Mouse (Mus musculus) adrenal gland, adult (tissue): ENCODE data around the gene Epgn.

Experiments used
- DNase-seq, 2 experiments: peaks; one replicate each; pipeline ENCODE4 v3.0.0; 2022 to 2023; ENCODE audit warnings: low spot score in 1 of 2; ENCODE audit not compliant: inconsistent age in 2 of 2

The Epgn gene

DNA sequence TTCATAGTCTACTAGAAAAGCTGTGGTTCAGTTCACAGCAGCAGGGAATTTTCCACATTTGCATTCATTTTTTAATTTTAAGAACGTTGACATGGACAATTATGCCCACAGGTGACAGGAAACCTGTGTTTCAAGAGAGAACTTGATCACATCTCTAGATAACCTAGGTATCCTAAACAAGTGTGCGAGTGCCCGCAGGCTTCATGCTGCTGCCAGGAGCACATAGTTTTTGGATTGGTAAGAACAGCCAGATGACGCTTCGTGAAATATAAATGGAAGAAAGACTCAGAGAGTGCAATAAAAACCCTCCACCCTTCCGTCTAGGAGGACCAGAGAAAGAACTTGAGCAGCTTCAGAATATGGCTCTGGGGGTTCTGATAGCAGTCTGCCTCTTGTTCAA, at the start of gene Epgn:
TSS of gene Epgn (plus strand) at position 301 of the 400 bp plus-strand sequence.
- DNase-seq, result no peak

DNA sequence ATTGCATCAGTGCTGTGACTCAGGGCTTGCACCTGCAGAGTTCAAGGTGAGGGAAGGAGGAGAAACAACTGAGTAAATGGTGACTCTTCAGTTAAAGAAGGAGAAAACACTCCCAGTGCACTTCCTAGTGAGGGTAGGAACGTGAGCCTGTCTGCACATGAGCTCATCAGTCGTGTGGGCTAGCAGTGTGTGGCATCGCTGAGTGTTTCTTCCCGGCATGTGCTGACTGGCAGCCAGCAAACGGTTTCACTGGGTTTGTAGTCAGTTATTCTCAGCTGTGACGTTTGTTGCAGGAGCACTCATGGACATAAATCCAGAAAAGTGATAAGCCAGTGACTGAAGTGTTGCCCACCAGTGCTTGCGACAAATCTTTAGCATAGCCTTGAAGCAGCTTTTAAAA, 47.0 kb upstream of the Epgn start:
- no peak for DNase-seq

DNA sequence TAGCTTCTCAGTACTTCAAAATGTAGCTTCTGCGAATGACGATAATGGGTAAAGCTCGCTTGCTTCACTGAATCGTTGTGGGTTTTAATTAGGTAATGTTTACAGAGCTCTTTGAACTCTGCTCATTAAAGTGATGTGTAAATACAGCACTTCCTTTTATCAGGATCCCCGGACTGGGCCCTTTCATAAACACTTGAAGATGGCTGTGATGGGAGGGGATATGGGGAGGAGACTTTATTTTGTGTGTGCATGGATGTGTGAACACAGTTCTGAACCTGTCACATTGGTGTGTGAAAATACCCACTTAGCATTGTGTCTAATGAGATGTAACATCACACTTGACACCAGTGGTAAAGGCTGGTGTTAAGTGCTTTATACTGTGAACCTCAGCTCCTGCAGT, 39.7 kb upstream of the Epgn start:
- no peak for DNase-seq

DNA sequence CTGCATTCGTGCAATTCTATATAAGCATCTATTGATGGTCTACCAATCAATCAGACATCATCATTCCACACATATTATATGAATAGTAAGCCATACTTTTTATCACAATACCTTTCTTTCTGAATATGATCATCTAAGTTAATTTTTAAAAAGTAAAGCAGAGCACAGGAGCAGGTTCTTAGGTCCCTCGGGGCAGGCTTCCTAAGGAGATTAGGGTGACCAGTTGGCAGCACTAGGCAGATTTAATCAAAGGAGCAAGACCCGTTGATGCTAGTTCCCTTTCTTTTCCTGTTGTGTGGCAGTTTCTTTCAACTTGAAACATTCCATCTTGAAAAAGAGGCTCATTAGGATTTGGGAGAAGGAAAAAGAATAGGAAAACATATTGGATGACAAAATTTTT, 39.1 kb upstream of the Epgn start:
- DNase-seq, result no peak

DNA sequence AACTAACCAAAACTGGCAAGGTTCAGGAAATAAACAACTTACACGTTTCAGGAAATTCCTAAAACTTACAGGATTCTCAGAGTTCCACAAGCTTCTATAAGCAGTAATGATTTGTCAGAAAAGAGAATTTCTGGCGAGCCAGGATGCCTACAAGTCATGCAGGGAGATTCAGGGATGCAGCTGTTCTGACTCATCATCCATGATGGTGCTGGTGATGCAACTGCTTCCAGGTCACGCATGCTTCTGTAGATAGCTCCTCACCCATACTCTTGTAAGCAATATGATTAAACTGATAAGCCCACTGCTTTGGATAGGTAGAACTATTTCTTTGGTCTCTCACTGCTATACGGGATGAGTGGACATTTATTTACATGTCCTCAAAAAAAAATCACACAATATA, 38.7 kb upstream of the Epgn start:
- DNase-seq, result no peak

DNA sequence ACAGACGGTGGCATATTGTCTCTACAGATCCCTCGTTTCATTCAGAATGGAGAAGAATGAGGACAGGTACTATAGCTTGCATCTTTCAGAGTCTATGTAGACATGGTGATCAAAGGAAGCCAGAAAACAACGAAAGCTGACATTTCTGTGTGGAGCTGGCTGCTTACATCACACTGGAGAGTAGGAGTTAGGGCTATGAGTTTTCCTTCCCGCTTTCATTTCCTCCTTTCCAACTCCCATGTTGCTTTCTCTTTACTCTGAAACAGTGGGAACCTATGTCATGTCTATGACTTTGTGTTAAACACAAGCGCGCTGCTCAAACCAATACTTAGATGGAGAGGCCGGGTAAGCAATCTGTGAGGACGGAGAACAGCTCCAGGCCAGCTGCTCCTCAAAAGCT, 27.3 kb upstream of the Epgn start:
- DNase-seq, result no peak

DNA sequence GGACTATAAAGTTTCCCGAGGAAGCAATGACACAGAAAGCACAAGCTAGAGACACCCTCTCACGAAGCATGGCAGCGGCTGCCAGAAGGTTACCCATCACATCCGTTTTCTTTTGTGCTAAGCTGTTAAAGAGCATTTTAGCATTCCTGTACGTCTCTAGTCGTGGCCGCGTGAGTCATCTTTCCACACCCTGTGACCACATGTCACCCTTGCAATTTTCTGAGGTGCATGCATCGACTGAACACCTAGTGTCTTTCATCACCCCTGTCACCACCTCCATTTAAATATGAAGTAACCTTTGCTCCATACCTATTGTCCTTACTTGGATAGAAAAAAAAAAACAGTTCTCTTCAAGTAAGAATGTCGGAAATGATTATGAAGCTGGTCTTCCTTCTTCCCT, 12.0 kb upstream of the Epgn start:
- DNase-seq, result no peak

DNA sequence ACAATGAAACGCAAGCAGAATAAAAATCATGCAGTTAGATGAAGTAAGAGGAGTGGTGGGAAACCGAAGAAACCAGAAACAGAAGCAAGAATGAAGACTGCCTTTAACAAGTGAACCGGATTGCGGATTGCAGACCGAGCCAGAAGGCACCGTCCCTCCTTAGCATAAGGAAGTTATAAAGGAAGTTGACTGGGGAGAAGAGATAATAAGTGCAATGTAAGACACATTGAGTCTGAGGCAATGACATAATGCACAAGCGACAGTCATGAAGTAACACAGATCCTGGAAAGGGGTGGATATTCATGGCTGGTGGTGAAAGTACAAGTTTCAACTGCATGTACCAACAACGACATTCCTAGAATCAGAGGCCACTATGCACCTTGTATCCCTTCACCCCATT, 4.2 kb upstream of the Epgn start:
- DNase-seq, result no peak

DNA sequence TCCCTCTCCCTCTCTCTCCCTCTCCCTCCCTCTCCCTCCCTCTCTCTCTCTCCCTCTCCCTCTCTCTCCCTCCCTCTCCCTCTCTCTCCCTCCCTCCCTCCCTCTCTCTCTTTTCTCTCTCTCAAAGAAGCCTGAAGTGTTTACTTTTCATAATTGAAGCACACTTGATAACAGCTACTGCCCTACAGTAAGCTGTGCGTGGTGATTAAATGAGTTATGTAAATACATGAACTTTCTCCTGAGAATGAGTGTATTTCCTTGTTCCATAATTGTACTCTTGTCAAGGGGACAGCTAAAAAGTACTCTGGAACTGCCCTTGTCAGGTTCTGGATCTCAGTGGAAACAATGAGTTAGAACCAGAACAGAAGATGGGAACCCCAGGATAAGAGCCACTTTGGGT, 576 bp downstream of the Epgn start:
- DNase-seq, result no peak

DNA sequence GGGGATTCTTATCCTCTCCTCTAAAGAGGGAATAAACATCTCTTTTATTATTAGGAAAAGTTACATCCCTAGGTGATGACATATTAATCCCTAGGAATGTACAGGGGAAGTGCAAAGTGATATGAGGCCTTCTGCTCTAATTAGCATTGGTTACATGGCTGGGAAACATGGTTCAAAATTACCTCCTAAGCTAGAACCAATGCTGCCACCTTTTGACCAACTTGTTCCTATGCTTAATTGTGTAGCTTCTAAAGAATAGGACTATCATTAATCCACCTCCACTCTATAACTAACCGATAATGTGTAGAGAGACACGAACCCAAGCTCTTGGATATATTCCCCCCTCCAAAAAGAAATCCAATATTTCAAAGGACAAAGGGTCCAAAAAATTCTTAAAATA, 3.4 kb downstream of the Epgn start:
- no peak for DNase-seq

DNA sequence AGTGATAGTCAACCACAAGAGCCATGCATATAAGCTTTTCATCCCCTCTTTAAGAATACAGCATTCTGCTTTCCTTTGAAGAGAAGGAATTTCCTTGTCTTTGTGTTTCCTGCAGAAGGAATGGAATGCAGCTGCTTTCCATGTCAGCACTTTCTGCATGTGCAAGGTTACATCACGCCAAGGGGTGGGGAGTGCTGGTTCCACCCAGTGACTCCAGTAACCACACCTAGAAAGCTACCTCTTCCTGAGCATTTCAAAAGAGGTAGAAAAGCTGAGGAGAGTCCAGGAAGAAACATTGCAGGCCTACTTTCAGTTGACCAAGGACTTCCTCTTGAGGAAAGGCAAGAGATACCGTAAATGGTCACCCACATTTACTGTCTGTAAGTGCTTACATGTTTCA, 8.1 kb downstream of the Epgn start:
- no peak for DNase-seq

DNA sequence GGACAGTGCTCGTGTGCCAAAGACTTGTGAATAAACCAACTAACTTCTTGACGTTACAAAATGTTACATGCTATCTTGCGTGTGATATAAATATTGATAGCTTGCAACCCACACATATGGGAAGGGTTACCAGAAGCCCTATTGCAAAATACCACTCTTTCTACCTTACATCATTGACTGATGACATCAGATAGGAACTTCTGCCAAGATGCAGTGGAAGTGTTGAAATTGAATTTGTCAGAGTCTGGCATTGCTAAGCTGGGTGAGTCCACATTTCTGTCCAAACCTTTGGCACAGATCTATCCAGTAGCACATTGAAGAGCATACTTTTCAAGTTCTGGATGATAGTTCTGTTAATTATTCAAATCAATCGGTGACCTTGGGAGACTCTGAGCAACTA, 9.4 kb downstream of the Epgn start:
- DNase-seq, result peak; percentile 3 to 88

DNA sequence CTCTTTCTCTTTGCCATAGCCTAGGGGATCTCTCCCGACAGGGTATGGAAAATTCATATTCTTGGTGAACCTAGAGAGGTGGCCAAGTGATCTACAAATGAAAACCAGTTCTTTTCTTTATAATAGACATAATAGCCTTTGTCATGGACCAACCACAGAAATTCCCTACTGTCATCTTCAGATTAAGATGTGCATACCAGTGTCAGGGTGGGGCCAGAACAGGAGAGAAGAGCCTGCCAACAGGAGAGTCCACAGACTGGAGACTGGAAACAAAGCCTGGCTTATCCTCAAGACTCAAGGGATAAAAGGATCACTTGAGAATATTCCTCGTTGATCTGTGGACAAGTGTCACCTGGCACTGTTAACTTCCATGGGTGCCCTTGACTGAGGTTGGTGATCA, 10.5 kb downstream of the Epgn start:
- DNase-seq, result no peak

DNA sequence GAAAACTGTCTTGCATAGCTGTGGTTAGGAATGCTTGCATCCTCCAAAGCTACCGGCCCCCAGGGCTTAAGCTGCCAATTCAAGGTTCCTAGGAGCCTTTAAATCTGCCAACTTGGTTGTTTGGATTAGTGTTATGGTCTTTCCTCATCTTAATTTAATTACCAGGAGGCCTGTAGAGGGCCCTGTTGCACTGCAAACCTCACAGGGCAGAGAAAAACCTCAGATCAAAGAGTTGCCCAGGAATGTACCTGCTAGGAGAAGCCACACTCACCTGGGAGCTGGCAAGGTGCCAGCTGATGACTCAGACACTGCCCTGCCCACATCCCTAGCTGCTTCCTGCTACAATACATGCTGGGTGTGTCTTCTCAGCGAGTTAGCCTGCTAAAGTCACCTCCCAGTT, 11.3 kb downstream of the Epgn start:
- peak in 1 of 2 experiments; percentile 56 for DNase-seq

DNA sequence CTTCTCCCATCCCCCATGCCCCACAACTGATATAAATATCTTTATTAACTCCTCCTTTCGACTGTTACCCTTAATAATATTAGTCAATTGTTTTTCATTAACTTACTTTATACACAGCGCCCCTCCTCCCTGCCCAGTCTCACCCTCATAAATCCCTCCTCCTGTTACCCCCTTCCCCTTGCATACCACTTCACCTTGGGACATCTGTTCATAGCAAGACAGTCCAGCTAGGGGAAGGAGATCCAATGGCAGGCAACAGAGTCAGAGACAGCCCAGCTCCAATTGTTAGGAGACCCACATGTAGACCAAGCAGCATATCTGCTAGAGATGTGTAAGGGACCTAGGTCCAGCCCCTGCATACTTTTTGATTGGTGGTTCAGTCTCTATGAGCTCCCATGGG, 11.7 kb downstream of the Epgn start:
- no peak for DNase-seq

DNA sequence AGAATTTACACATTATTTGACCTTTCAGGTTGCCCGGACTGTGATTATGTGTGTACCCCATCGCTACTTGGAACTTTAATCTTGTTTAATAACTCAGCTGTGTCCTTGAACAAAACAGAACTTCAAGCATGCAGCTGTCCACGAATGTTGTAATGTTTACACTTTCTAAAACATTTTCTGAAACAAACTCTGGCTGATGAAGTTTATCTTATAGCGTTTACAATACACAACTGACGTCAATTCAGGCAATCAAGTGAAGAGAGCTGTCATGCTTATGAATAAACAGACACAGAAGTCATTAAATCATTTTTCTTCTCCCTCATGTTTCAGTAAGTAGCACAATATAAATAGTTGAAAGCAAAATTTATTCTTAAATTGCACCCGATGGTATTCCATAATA, 20.7 kb downstream of the Epgn start:
- DNase-seq, result no peak

DNA sequence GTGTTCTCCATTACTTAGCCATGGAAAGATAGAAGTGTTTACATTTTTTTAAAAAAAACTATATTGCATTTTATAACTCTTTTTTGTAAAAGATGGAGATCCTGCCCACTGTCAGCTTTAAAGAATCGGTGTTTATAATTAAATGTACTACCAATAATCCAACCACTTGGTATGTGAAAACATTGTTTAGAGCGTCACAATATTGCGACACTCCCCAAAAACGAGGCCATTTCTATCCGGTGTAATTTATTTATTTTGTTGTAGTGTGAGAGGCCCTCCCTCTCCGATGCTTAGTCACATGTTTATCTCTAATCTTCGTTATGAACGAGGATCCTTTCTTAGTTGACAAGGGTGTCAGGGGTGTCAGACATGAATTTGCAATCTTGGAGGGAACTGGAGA, 21.1 kb downstream of the Epgn start:
- no peak for DNase-seq

DNA sequence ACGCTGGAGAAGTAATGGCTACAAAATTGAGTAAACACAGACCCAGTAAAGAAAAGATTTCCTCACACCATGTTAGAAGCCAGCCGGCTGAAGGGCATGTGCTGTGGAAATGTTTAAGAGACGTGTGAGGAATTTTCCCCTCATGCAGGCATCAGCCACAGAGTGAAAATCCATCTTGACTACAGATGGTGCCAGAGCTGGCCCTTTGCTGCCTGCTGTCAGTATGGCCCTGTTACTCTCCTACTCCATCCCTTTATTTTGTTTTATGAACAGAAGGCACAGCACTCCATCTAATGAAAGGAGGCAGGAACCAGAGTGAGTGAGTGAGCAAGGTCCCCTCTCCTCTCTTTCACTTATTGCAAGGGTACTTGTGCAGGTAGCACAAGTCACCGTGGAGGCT, 45.1 kb downstream of the Epgn start:
- no peak for DNase-seq

DNA sequence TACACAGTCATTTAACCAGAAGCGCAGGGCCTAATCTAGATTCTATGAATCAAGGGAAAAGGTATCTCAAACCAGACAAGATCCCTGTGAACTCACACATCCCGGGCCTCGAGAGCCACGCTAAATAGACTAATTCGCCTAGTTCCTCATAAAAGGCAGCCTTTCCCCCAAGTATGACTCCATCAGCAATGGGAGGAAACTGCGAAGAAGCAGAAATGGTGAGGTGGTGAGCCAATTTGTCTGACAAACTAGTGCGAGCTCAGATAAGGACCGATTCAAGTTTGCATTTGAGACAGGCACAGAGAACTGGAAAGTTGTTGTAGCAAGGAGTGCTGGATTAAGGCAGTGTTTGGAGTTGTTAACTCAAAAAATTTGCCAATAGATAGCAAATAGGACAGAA, 46.4 kb downstream of the Epgn start:
- DNase-seq, result no peak

DNA sequence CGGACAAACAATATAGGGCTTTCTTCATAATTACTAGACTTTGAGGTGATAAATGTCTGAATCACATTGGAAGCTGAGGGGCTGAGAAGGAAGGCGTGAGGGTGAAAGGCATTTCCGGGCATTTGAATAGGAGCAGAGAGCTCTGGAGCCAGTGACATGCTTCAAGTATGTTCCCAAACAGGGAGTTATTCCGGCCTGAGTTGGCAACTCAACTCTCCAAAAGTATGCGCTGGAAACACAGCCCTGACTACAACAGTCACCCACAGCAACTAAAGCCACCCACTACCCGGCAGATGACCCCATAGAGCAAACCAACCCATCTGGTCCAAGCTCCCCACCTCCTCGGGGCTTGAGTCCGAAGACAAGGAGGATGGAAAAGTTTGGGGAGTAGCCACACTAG, 46.8 kb downstream of the Epgn start:
- DNase-seq, result no peak

DNA sequence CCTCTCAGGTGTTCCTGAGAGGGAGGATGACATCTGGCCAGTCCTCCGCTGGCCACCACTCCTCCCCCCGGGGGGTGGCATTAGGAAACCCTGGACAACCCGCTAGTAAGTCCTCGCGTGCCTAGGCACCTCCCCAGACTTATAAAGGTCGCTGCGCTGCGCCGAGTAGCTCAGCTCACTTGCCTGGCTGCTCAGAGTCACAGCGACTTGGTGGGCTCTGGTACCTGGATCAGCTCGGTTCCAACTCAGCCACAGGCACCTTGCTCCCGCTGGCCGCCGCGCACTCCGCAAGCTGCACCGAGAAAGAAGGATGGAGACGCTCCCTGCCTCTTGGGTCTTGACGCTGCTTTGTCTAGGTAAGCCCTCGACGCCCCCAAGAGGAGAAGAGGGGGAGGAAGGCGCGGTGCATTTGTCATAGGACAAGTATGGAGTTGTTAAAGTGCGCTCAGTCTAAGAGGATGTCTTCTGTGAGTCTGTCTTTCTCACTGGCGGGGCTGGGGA, 47.2 kb downstream of the Epgn start, which contains the start of gene Ereg:
TSS of gene Ereg (plus strand) at position 173 of the 501 bp plus-strand sequence.
- DNase-seq, result no peak

DNA sequence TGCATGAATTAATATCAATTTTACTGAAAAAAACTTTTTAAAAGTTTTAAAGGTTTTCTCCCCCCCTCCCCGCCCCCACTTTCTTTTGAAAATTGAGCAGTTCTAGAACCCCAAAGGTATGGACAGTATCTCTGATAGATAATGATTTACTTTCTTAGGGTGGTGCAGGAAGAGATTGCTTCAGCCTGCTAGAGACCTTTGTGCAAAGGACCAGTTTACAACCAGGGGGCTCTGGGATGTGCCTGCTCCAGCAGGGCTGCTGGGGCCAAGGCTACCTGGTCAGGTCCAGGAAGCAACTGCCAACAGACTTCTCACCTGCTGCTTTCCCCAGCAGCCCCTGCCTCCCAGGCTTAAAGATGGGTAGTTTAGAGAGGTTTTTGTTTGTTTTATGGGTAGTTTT, 47.8 kb downstream of the Epgn start:
- DNase-seq, result no peak

DNA sequence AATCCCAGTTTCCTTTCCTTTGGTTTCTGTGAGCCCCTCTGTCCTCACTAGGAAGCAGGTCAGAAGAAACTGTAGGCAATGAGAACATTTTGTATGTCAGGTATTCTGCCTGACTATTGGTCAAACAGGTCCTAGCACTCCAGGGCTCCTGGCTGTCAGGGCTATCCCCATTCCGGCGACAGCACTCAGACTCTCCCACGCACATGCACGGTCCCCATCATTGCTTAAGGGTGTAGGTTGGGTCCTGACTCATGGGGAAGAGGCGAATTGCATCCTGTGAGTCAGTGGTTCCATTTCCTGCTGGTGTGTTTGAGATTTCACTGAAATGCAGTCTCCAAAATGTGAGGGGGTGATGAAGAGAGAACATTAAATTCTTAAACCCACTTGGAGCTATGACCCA, 55.8 kb downstream of the Epgn start:
- no peak for DNase-seq
